Mouse (Mus musculus): Measurements from ENCODE around the gene Gm49322.
"Not testable (repeated sequence)": the region's sequence is repeated elsewhere in the genome, so short reads cannot be mapped to it uniquely, and the experiment has no call there.

Gene Gm49322

DNA sequence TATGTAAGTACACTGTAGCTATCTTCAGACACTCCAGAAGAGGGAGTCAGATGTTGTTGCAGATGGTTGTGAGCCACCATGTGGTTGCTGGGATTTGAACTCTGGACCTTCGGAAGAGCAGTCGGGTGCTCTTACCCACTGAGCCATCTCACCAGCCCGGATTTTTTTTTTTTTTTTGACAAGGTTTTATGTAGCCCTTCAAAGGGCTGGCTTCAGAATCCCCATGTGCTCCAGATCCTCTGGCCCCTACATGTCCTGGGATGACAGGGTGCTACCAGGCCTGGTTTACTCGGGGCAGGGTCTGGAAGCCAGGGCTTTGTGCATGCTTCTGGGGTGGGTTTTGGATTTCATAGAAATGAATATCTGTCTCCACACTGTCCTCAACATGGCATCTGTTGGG, at the start of gene Gm49322:
TSS of gene Gm49322 (plus strand) at position 301 of the 400 bp plus-strand sequence.
- CTCF ChIA-PET: not testable (repeated sequence)

DNA sequence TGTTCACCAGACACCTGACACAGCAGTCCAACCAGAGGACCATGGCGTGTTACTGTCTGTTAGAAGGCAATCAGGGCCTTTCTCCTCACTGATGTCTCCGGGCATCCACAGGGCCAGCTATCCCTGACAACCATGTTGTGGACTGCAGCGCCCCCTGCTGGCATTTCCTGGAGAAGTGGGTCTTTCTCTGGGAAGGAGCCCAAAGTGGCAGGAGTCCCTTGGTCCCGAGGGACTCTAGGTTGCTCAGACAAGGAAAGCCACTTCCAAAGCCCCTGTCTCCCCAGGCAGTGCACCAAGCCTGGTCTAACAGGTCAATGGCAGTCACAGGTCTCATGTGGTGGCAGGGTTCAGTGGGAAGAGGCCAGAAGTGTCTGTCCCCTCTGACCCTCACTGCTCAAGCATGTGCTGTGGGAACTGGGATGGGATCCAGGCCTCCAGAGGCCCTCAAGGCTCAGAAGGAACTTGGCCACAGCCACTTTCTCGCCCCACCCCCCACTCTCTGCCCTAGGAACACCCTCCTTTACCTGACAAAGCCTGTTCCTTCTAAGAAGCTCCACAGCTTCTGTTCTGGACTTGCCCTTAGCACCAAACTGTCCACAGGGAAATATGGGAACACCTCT, 48.4 kb upstream of the Gm49322 start:
- CTCF ChIA-PET: no interaction called here

DNA sequence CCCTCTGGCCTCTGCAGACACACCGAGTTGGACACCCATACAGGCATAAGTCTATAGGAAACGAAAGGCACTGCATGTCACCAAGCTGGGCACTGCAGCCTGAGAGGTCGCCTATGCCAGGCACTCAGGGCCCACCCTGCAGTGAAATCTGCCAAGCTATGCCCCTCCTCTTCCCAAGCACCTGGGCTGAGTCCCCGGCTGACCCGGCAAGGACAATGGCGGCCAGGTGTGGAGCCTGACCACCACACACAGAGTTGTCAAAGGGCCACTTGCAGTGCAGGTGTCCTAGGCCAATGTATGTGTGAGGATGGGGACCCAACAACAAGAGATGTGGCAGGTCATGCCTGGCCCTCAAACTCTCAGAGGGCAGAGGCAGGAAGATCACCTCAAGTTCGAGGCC, 46.4 kb upstream of the Gm49322 start:
- CTCF ChIA-PET: no interaction called here

DNA sequence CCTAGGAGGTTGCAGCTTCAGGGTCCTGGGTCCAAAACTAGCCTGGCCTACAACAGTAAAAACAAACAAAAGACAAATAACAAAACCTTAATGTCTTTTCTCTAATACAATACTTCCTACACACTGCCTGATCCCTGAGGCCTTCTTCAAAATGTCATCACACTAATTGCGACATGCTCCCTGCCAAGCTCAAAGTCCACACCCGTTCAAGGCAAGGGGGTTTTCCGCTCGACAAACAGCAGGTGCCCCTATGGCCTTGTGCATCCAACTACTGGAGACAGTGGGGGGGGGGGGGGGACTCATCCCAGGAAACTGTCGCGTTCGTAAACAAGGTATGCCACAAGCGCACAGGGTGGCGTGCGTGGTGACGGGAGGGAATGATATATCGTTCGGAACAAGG, 45.2 kb upstream of the Gm49322 start:
- CTCF ChIA-PET: interaction anchor here (0.6 kb wide), 1 partner anchor 100 kb away, joined by 3 read pairs; no protein-coding TSS in a partner anchor

DNA sequence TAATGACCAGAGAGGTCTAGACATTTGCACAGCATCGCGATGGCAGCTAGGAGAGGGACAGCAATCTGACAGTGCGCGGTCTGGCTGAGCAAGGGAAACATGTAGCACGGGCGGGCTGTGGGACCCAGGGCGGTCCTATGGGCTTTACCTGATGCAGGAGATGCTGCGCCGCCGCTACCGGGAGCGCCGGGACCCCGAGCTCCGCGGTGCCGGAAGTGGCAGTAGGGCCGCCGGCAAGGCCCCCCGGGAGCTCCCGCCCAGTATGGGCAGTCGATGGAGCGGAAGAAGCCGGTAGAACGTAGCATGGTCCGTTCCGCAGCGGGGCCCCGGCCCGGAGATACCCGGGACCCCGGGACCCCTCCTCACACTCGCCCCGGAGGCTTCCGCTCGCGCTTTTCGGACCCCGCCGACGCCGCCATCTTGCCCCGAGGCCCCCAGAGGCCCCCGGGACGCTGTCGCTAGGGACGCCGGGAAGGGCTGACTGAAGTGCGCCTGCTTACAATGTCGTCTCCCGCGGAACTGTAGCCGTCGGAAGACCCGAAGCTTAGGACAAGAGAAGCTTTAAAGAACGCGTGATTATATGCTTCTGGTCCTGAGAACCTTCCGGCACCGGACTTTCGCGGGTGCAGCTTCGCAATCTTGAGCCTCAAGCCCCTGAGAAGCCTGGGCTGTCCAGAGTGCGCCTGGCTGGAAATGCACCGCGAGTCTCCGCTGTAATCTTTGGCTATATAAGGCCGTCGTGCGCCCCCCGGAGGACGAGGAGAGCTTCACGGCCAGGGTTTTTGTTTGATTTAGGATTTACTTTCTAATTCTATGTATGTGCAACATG, 44.5 kb upstream of the Gm49322 start, which contains the start of gene Rexo1:
TSS of gene Rexo1 (minus strand) at position 445 of the 829 bp plus-strand sequence.
- CTCF ChIA-PET: interaction anchor here (0.6 to 1.3 kb wide), 6 partner anchors 9 to 100 kb away, joined by 3 to 5 read pairs (median 3); no protein-coding TSS in a partner anchor

DNA sequence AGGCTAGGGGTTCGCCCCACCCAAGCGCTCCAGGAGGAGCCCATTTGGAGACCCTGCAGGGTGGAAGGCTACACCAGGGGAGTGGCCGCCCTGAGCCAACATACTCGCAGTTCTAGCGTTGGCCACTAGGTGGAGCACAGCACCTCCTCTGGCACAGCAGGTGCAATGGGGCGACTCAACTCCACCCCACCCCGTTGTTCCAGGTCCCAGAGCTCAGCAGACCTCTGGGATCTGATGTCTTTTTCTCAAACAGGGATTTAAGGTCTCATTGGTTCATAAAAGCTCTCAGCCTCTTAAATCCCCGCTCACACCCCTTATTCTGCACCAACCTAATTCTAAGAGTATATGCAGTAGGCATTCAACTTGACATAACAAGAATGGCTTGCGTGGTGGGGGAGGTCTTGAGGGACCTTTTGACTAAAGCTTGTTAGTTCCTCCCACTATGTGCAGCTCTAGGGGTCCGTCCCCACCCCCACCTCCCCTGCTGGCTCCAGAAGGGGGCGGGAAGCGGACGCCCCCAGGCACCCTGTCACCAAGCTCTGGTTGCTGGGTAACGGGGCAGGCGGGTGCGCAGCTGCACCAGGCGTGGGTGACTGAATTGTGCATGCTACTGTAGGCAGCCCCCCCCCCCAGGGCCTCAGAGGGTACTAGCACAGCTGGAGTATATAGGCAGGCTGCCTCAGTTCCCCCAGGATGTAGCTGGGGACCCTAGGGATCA, 39.3 kb upstream of the Gm49322 start:
- CTCF ChIA-PET: interaction anchor here (0.6 to 1.2 kb wide), 8 partner anchors 8 to 307 kb away, joined by 3 to 4 read pairs (median 3); partner anchors contain the start of gene Csnk1g2

DNA sequence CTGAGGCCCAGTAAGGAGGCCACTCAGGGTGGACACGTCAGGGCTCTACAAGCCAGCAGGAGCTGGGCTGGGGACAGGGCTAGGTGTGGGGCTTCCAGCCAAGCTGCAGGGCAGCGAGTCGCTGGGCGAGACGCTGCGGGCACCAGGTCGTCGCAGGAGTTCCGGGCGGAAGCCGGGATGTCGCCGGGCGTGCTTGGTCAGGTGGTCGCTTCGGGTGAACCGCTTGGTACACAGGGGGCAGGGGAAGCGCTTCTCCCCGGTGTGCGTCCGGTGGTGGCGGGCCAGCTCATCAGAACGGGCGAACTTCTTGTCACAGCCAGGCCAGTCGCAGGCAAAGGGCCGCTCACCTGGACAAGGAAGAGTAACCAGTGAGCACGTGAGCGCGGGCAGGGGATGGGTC, 36.9 kb upstream of the Gm49322 start:
- CTCF ChIA-PET: no interaction called here

DNA sequence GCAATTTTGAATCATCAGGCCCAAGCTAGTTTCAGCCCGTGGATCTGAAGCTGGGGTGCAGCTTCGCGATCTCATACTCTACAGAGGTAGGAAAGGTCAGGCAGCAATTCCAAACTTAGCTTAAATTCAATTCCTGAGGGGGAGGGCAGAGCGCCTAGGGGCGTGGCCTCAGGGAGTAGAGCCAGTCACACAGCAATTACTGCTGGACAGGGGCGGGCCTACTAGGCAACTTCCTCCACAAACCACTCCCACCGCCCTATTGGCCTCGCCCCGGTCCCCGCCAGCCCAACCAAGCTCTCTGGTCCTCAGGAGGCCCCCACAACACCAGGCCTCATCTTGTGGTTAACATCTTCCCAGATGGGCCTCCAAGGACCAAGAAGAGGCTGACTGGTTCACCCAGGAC, 36.2 kb upstream of the Gm49322 start:
- CTCF ChIA-PET: interaction anchor here (1.0 to 1.3 kb wide), 2 partner anchors 8 to 49 kb away, joined by 3 to 8 read pairs; partner anchors contain the start of gene Rexo1

DNA sequence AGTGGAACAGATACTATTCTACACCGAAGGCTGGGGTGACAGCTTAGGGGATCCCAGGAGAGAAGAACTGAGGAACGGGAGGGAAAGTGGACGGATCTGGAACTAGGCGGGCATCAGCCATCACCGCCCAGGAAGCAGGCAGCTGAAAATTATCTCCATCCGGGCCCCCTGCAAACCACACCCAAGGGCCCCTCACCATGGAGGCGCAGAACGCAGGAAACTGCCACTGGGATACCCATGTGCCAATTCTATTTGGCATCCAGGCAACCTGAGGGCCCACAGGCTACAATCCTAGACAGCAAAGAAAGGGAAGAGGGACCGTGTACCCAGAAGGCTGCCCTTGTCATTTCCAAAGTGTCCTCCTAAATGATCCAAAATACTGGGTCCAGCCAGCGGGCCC, 35.4 kb upstream of the Gm49322 start:
- CTCF ChIA-PET: interaction anchor here (0.6 to 1.3 kb wide), 4 partner anchors 9 to 471 kb away, joined by 3 to 8 read pairs (median 3); partner anchors contain the start of gene Rexo1

DNA sequence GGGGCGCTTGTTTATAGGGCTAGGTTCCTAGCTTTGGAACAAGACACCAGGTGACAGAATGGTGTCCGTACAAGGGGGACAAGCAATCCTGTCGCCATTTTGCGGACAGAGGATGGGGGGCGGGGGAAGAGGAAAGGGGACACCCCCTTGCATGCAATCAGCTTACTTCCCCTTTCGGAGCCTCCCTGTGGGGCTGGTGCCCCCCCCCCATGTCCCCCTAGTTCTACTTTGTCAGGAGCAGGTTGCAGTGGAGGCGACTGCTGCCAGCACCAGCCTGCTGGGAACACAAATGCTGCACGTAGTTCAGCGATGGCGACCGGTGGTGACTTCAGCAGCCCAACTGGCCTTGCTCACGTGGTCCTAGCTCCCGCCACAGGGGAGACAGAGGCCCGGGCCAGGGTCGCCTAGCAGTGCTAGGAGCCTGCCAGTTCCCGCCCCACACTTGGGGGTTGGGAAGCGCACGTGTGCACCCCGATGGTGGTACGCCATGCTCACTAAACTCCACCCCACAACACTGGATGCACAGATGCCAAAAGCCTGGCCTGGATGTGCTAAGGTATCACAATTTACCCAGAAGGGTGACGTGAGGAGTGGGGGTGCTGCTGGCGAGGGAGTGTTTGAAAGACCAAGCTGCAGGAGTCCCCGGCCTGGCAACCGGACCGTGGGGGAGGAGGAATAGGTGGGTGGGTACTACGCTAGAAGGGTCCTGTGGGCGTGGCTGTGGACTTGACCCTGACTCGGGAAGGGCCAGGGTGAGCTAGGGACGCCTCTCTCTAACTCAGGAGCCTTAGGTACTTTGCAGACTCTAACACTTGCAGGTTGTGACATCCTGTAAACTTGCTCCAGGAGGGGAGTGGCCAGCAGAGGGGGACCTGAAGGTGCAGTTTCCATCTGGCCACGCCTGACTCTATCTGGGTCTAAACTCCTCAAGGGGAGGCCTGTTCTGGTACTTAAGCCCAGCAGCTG, 34.7 kb upstream of the Gm49322 start:
- CTCF ChIA-PET: interaction anchor here (0.6 to 1.0 kb wide), 4 partner anchors 47 to 472 kb away, joined by 3 to 8 read pairs (median 4); no protein-coding TSS in a partner anchor

DNA sequence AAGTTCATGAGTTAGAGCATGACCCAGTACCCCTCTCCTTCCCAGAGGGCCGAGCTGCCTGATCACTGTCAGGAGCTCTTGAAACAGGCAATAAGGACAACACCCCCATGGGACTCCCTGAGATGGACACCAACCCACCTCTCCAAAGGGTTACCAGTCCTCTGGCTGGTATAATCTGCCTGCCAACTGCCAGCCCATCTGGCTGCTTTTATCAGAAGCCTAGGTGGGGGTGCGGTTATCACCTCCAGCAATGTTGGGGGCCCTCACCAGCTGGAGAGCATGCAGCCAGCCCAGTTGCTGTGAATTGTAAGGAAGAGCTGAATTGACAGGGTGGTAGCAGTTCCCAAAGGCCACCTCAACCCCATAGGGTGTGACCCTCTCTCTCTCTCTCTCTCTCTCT, 33.3 kb upstream of the Gm49322 start:
- CTCF ChIA-PET: no interaction called here

DNA sequence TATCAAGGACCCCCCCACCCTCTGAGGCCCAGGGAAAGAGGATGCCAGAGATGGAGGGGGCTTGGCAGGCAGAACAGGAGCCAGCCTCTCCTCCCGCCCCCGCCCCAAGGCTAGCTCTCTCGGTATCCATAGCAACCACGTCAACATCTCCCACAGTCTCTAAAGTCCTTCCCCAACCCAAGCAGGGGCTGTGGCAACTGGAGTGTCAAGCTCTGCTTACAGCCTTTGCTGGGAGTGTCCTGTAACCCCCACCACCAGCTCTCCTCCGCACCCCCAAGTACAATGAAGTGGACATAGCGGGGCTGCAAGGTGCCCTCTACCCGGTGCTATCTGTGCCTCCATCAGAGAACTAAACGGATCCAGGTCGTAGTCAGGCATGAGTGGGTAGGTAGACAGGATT, 31.9 kb upstream of the Gm49322 start:
- CTCF ChIA-PET: no interaction called here

DNA sequence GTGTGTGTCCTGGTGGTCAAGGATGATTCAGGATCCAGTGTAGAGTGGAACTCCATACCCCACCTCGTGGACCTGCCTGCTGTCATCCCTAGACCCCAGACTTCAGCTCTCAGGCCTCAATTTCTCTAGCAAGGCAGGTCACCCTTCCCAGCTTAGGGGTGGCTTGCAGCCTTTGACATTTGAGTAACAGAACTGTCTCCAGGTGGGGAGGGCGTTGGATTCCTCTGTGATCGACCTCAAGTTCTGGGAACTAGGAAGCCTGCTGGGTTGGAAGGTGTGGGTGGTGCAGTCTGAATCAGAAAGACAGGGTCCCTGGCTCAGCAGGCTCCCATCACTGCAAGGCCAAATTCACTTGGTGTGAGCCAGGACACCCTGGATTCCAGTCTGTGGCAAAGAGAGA, 30.9 kb upstream of the Gm49322 start:
- CTCF ChIA-PET: interaction anchor here (1.1 kb wide), 1 partner anchor 9 kb away, joined by 4 read pairs; no protein-coding TSS in a partner anchor

DNA sequence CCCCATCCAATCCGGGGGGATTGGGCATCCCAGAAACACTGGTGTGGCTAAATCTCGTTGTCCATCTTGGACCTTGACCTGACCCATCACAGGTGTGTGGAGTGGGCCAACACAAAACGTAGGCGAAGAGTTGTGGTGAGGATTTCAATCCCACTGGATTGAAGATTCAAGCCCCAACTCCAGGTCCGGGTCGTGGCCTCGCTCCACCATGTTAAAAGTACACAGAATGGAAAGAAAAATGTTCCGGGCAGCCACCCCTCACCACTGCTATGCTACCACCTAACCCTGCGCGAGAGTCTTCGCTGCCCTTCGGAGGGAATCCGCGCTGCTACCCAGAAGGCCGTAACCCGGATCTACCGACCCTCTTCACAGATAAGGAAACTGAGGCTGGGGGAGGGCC, 29.9 kb upstream of the Gm49322 start:
- CTCF ChIA-PET: interaction anchor here (0.7 kb wide), 1 partner anchor 124 kb away, joined by 3 read pairs; no protein-coding TSS in a partner anchor

DNA sequence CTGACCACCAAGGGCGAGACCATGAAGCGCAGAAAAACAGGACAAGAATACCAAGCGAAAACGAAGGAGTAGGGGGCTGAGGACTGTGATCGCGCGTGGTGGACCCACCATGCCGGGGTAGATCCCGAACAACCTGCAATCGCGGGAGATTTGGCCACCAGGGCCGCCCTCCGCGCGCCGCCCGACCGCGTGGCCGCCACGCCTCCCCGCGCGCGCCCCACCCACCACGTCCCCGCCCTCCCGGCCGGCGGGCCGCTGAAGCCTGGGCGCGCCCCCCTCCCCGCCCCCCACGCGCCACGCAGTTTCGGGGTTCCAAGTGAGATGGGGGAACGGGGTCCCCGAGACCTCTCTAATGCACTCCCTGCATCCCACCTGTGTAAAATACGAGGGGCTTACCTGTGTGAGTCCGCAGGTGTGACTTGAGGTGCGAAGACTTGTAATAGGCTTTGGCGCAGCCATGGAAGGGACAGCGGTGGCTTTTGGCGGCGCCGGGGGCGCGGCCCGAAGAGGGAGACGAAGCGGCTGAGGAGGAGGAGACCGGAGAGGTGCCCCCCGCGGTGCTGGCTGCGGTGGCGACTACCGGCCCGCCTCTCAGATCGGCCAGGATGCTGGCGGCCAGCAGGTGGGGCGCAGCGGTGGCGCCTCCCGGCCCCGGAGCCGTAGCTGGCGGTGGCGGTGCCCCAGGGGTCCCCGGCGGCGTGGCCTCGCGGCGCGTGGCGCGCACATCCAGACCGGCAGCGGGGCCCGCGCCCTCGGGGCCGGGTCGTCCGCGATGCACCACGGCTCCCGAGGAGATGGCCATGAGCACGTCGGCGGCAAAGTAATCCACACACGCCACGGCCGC, 29.2 kb upstream of the Gm49322 start:
- CTCF ChIA-PET: no interaction called here

DNA sequence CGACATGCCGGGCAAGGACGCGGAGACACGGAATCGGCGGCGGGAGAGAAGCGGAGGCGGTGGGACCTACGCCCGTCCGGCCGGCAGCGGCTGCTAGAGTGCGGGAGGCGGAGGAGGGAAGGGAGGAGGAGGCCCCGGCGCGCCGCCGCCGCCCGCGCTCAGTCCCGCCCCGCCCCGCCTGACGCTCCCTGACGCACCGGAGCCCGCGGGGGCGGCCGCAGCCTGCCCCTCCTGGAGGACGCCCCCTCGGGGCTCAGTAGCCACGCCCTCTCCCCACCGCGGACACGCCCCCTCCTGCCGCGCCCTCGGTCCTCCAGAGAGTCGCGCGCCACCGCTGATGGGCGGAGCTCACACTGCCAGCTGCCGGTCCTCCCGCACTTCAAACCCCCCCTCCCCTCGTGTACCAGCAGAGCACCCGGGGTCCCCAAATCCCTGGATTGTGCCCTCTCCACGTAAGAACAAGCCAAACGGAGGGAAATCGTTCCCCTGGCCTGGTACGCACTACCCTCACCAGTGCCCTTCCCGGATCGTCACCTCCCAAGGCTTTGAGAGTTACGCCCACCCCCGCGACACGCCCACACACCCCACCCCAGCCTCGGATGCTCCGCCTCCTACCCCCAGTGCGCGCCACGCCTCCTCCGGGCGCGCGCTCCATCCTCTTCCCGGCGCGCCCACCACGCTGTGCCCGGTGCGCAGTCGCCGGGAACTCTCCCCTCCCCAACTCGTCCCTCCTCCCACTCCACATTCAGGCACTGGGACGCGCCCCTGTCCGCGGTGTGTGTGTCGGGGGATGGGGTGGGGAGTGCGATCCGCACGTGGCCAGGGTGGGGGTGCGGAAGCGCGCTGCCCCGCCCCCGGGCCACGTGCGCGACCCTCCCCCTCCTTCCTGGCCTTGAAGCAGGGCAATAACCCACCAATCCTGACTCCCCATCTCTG, 28.4 kb upstream of the Gm49322 start, which contains the start of gene Klf16:
TSS of gene Klf16 (minus strand) at position 127 of the 936 bp plus-strand sequence.
- CTCF ChIA-PET: interaction anchor here (0.6 to 0.9 kb wide), 2 partner anchors 16 to 124 kb away, joined by 3 read pairs; partner anchors contain the start of gene Rexo1

DNA sequence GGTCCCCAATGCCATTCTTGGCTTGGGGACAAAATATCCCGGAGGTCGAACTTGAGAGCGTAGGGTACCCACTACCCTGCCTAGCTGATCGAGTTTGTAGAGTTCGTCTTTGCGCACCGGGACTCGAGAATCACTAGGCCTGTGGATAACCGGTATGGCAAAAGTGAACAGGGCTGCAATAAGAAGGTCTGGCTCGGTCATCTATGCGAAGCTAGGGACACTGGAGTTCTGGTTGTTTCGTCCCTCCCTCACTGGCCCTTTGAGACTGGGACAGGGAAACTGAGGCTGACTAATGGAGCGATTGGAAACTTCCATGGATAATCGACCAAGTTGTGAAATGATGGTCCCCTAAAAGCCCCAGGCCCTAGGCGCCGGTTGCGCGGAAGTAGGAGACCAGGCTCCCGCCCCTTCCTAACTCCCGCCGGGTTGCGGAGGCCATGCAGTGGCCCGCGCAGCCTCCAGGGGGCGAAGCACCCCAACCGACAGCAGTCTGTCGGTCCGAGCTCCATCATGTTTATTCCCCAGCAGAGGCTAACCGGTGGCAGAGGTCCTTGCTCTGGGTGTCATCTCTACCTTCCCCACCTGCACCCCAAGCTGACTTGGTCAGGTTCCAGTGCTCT, 27.6 kb upstream of the Gm49322 start:
- CTCF ChIA-PET: interaction anchor here (0.6 to 1.6 kb wide), 6 partner anchors 12 to 150 kb away, joined by 3 read pairs; partner anchors contain the start of gene Rexo1

DNA sequence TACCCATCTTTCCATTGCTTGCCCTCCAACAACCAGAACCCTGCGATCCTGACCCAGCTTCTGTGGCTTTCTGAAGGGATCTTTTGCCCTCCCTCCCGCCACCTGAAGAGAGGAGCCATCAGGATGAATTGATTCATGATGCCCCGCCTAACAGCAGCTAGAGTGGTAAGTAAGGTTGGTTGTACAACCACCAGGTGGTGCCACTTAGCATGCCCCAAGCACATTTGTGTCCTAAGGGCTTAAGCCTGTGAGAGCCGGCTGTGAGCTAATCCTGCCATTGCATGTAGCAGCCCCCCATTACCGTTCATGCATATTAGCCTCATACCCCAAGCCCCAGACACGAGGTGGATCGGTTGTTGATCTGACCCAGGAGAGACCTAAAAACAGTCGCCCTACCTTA, 26.9 kb upstream of the Gm49322 start:
- CTCF ChIA-PET: interaction anchor here (0.6 to 1.6 kb wide), 4 partner anchors 12 to 151 kb away, joined by 3 read pairs; no protein-coding TSS in a partner anchor

Data from spleen, embryonic (tissue).